Mouse (Mus musculus) ES-Bruce4 (cell line): ENCODE measurements at regions not wholly inside any gene's neighbourhood (a gene's known extent, or its start where the extent isn't known, plus 50 kb on each side); places are given as distances from the start of the nearest gene placed in this dataset.

Source experiments
- CTCF ChIP-seq: IDR thresholded peaks from one replicate; pipeline ENCODE4 v1.8.1; 2011; ENCODE audit warnings: low read depth, low read length
- EP300 ChIP-seq: IDR thresholded peaks from 2 replicates; pipeline ENCODE4 v1.6.1; 2011; ENCODE audit warnings: low read depth, low read length; ENCODE audit not compliant: insufficient read depth
- POLR2A ChIP-seq: IDR thresholded peaks from one replicate; pipeline ENCODE4 v1.8.1; 2011; ENCODE audit warnings: low read length; ENCODE audit not compliant: insufficient read depth

- TF ChIP-seq POLR2A (no peak), CTCF (no peak), EP300 (no peak)
Measured at GRCm38 (mm10) chr4:95276231-95276630, 224.2 kb upstream of the Jun start.
